Mouse (Mus musculus) C2C12 (cell line): ENCODE measurements at regions not wholly inside any gene's neighbourhood (a gene's known extent, or its start where the extent isn't known, plus 50 kb on each side); places are given as distances from the start of the nearest gene placed in this dataset.

Experiments
- CTCF ChIP-seq: IDR thresholded peaks from one replicate; pipeline ENCODE4 v1.5.1; 2011; ENCODE audit not compliant: control insufficient read depth, insufficient read depth, insufficient read length
- FOSL1 ChIP-seq: IDR thresholded peaks from one replicate; pipeline ENCODE4 v1.8.0; 2011; ENCODE audit warnings: mild to moderate bottlenecking, low read length; ENCODE audit not compliant: poor library complexity, insufficient read depth, severe bottlenecking
- MYOG ChIP-seq: IDR thresholded peaks from one replicate; pipeline ENCODE4 v1.6.1; 2011; ENCODE audit not compliant: control insufficient read depth, insufficient read length; ENCODE audit errors: extremely low read depth

DNA sequence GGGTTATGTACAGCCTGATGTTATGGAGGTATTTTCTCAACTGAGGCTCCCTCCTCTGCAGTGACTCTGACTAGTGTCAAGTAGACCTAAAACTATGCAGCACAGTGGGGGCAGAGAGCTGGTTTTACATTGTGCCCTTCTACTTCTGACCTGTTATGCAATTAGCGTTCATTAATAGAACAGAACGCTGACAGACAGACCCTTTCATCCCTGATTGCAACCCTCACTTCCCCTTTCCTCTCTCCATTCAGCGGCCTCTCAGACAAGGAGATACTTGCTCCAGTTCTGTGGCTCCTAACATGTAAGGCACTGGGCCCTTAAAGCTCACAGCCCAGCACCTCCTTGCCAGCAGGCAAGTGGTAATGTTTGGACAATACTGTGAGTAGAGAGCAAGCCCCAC is 125.7 kb downstream of the Gm826 start:
- no peak for TF ChIP-seq CTCF
- no peak for TF ChIP-seq FOSL1
- TF ChIP-seq MYOG = no peak
